ENCODE assay signal across 21 mouse cellular contexts in genomic region chr5:105600998-105601397, GRCm38 (mm10).
DNase-seq lines count a peak whose midpoint lies in the region; ATAC-seq and TF ChIP-seq lines count a peak whose summit lies in the region.
"Had no signal": no experiment of that assay in that cellular context is flagged by ENCODE, and none has a peak within 500 bp of the region (broad histone marks: within the 10 kb centered on the region; RNA-seq: fewer than 3 reads in every experiment).

No protein-coding gene starts in this region.

- H3K9ac ChIP-seq in ES-Bruce4 (ENCODE audit: low read depth, poor library complexity, severe bottlenecking): no peak overlapping the region
- no peak overlapping the region for H3K9ac ChIP-seq in midbrain, embryonic 14.5 days (replicated peaks; ENCODE audit: low read length)
- H3K9ac ChIP-seq: forebrain, postnatal 0 days; hindbrain, embryonic 13.5 days; liver, embryonic 13.5 days; lung, embryonic 15.5 days; midbrain, embryonic 12.5 days had no signal

- no peaks in the 10 kb centered on the region for H3K4me1 ChIP-seq in ES-Bruce4 (ENCODE audit: control insufficient read depth, insufficient read depth, low read length)
- no peaks in the 10 kb centered on the region for H3K4me1 ChIP-seq in midbrain, embryonic 14.5 days (ENCODE audit: control insufficient read depth, insufficient read depth, low read length)
- H3K4me1 ChIP-seq: lung, embryonic 15.5 days; midbrain, embryonic 12.5 days had no signal

- TF ChIP-seq EP300 in ES-Bruce4 (IDR thresholded peaks at IDR 0.05; ENCODE audit: insufficient read depth, low read depth, low read length): no peak

- peak; percentile 13; the same call in 1 of the 2 replicates for TF ChIP-seq CTCF in layer of hippocampus, adult 2 months (conservative IDR thresholded peaks at IDR 0.05)
- TF ChIP-seq CTCF in ES-Bruce4 (IDR thresholded peaks at IDR 0.05; ENCODE audit: low read depth, low read length): peak; percentile 2

- no peaks in the 10 kb centered on the region for H3K9me3 ChIP-seq in ES-Bruce4 (replicated peaks; ENCODE audit: control insufficient read depth, insufficient read depth, low read length, poor library complexity, severe bottlenecking)
- H3K9me3 ChIP-seq in midbrain, embryonic 14.5 days (ENCODE audit: control insufficient read depth, low read length): no peaks in the 10 kb centered on the region
- H3K9me3 ChIP-seq: forebrain, embryonic 10.5 days; hindbrain, embryonic 13.5 days; liver, embryonic 13.5 days; lung, embryonic 15.5 days; midbrain, embryonic 12.5 days had no signal

- H3K4me3 ChIP-seq in layer of hippocampus, adult 2 months: no peak overlapping the region
- H3K4me3 ChIP-seq in ES-Bruce4 (ENCODE audit: low read depth, low read length): no peak overlapping the region
- no peak overlapping the region for H3K4me3 ChIP-seq in midbrain, embryonic 14.5 days (replicated peaks; ENCODE audit: low read depth, low read length)
- H3K4me3 ChIP-seq: forebrain, embryonic 10.5 days; hindbrain, embryonic 13.5 days; liver, embryonic 13.5 days; lung, embryonic 15.5 days; midbrain, embryonic 12.5 days had no signal

- no peak for ATAC-seq in midbrain, embryonic 14.5 days (ENCODE audit: low FRiP score, low TSS enrichment)
- ATAC-seq: forebrain, postnatal 0 days had no signal

- TF ChIP-seq POLR2A in ES-Bruce4 (IDR thresholded peaks at IDR 0.05; ENCODE audit: insufficient read depth, low read length): no peak

- WGBS in midbrain, embryonic 14.5 days: 85% methylated on average over 4 of the region's 5 CpGs

- no peaks in the 10 kb centered on the region for H3K36me3 ChIP-seq in ES-Bruce4 (ENCODE audit: control insufficient read depth, insufficient read depth, low read length, poor library complexity, severe bottlenecking)
- no peaks in the 10 kb centered on the region for H3K36me3 ChIP-seq in midbrain, embryonic 14.5 days (ENCODE audit: control insufficient read depth, insufficient read depth, low read length)
- H3K36me3 ChIP-seq: forebrain, embryonic 10.5 days; hindbrain, embryonic 13.5 days; lung, embryonic 15.5 days; midbrain, embryonic 12.5 days had no signal

- no peaks in the 10 kb centered on the region for H3K27me3 ChIP-seq in ES-Bruce4 (ENCODE audit: control insufficient read depth, insufficient read depth, low read length, poor library complexity, severe bottlenecking)
- H3K27me3 ChIP-seq in midbrain, embryonic 14.5 days (ENCODE audit: control insufficient read depth, insufficient read depth, low read length): no peaks in the 10 kb centered on the region
- H3K27me3 ChIP-seq: hindbrain, embryonic 13.5 days; liver, embryonic 13.5 days; lung, embryonic 15.5 days; midbrain, embryonic 12.5 days had no signal

- DNase-seq in layer of hippocampus, adult 2 months (ENCODE audit: low spot score in 2 of 2): no peak
- DNase-seq in layer of hippocampus, adult 9-11 months: no peak
- peak; percentile 45 for DNase-seq in 416B (ENCODE audit: low read depth)
- peak; percentile 14 for DNase-seq in ZHBTc4 (ENCODE audit: low read depth, low spot score)
- DNase-seq in heart, adult 8-10 months (ENCODE audit: low spot score): no peak
- DNase-seq in spleen, adult 12 weeks (ENCODE audit: low spot score): no peak
- no peak for DNase-seq in midbrain, embryonic 14.5 days
- DNase-seq: adrenal gland, postnatal 25 days; cerebellum, adult 11 months; cerebellum, postnatal 10 days; forebrain, postnatal 0 days; gastrocnemius, postnatal 25 days; heart, adult 18-20 months; kidney, adult 11 months; liver, embryonic 13.5 days; thymus, postnatal 14 days had no signal

- H3K27ac ChIP-seq in layer of hippocampus, adult 2 months: no peak overlapping the region
- H3K27ac ChIP-seq in ES-Bruce4 (ENCODE audit: insufficient read depth, low read length): no peak overlapping the region
- no peak overlapping the region for H3K27ac ChIP-seq in midbrain, embryonic 14.5 days (replicated peaks; ENCODE audit: low read depth, low read length)
- H3K27ac ChIP-seq: forebrain, embryonic 10.5 days; hindbrain, embryonic 13.5 days; liver, embryonic 13.5 days; lung, embryonic 15.5 days; midbrain, embryonic 12.5 days had no signal

- no peak overlapping the region for H3K4me2 ChIP-seq in midbrain, embryonic 14.5 days (ENCODE audit: low read length)
- H3K4me2 ChIP-seq: hindbrain, embryonic 13.5 days; liver, embryonic 13.5 days; lung, embryonic 15.5 days; midbrain, embryonic 12.5 days had no signal

Comparison
In these comparisons a context has a peak if more than half of its experiments do, and no peak if none do; other contexts are left out.
1. DNase-seq: peak in 416B (single experiment) and ZHBTc4 (single experiment); none in layer of hippocampus, adult 2 months (0 of 2), layer of hippocampus, adult 9-11 months (single experiment), heart, adult 8-10 months (single experiment), spleen, adult 12 weeks (single experiment) and midbrain, embryonic 14.5 days (single experiment).